Mouse (Mus musculus) testis, postnatal 10 days (tissue): ENCODE measurements around the gene Hbs1l.
A peak's percentile ranks its signal among the peaks of the same experiment; 100 is the strongest.

Source experiments
- DNase-seq: peaks from one replicate; pipeline ENCODE4 v3.0.0; 2021; ENCODE audit warnings: low spot score

Hbs1l gene

GRCm38 (mm10) chr10:21295759-21296621, at the start of gene Hbs1l:
Gene Hbs1l, plus strand, starts transcription at chr10:21295979.
- DNase-seq = peak; percentile 93

DNA sequence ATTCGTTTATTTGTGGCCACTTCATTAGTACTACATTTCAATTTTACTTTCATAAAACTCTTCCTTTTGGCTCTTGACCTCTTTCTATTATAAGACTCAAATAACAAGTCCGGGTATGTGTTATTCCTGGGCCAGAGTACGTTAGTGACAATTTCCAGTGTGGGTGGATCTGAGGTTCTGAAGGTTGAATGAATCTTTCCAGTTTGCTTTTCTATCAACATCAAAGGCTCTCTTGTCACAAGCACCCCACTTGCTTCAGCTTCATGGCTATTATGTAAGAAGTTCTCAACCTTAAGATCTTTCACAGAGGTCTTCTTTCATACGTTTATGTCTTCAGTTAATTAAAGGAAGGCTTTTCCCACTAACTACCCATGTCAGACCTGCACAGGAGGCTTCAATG, 47.2 kb upstream of the Hbs1l start:
- DNase-seq = no peak

DNA sequence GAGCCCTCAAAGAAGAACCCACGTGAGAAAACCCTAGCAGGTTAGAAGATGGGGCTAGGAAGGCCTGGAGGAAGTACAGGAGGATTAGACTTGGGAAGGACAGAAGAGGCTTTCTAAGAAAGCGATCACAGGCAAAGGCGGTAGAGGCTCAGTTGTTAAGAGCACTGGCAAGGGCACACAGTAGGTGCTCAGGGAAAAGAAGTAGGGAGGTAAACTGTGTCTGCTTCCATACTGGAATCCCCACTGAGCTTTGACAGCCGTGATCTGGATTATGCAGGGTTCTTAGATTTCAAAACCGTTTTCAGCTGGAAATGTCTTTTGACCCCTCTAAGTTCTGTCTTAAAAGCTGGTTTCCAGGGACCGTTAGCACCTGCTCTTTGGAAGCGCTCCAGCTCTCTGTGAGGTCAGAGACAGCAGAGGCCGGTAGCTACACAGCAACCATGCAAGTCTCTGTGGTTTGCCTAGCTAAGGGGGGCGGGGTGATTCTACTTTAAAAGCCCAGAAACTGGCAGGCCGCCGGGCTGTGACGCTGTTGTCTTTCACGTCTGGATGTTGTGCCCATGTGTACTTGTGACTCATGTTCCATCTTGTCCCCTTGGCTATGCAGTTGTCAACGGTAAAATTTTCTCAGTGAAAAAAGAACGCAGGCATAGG, 43.8 kb upstream of the Hbs1l start:
- DNase-seq = peak; percentile 39

DNA sequence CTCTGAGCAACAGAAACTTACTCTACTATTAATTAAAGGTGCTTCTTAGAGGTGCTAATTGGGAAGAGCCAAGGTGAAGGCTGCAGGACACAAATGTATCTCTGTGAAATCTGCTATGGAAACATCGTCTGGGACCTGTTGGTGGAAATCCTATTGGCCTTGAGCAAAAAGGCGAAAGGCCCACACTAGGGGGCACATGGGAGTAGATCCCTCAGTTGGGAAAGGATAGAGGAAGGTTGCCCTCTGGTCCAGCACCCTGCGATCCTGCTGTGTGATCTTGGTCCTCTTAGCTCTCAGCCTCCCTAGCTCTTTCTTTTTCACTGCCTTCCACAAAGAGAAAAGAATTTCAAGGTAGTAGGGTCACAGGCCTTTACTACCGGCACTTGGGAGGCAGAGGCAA, 43.0 kb upstream of the Hbs1l start:
- no peak for DNase-seq

GRCm38 (mm10) chr10:21254266-21255140, 41.3 kb upstream of the Hbs1l start:
- no peak for DNase-seq

DNA sequence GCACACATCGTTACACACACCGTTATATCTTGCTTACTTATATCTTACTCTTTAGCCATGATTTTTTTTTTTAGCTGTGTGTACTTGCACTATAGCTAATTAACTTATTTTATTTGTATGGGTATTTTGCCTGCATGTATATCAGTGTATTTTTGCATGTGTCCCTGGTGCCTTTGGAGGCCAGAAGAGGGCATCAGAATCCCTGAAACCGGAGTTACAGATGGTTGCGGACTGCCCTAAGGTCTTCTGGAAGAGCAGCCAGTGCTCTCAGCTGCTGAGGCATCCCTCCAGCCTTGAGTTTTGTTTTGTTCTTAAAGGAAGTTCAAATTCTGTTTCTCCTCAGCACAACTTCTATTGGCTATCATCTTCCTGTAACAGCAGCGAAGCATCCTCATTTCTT, 38.5 kb upstream of the Hbs1l start:
- no peak for DNase-seq

GRCm38 (mm10) chr10:21259649-21260048, 36.1 kb upstream of the Hbs1l start:
- DNase-seq = no peak

GRCm38 (mm10) chr10:21265188-21265587, 30.6 kb upstream of the Hbs1l start:
- DNase-seq = no peak

- no peak for DNase-seq
These were observed 28.3 kb upstream of the Hbs1l start for GRCm38 (mm10) chr10:21267452-21267851.

- no peak for DNase-seq
These were observed 26.9 kb upstream of the Hbs1l start for GRCm38 (mm10) chr10:21268786-21269410.

DNA sequence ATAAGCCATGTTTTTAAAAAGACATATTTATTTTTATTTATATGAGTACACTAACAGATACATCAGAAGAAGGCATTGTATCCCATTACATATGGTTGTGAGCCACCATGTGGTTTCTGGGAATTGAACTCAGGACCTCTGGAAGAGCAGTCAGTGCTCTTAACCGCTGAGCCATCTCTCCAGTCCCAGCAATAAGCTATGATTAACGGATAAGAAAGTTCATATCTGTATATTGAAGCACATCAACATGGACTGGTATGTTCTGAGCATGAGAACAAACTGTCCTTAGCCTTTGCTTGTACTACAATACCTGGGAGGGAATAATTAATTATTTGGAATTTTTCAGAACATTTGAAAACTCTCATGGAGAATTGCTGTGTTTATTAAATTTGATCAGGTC, 25.9 kb upstream of the Hbs1l start:
- no peak for DNase-seq

GRCm38 (mm10) chr10:21270905-21271304, 24.9 kb upstream of the Hbs1l start:
- DNase-seq = no peak

DNA sequence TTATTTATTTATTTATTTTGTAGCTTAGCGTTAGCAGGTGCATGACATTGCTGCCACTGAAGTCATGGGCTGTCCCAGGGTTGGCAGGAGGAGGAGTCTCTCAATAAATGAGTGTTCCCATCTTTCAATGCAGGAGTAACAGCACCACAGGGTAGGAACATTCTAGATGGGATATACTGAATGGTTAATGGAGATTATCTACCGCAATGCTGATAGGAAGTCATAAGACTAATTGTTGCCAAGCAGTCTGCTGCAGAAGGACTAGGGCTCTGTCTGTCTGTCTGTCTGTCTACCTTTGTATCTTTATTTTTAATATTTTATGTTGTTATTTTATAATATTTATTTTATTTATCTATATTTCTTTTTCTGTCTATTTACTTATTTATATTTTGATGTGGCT, 24.5 kb upstream of the Hbs1l start:
- no peak for DNase-seq

GRCm38 (mm10) chr10:21271785-21272184, 24.0 kb upstream of the Hbs1l start:
- no peak for DNase-seq

DNA sequence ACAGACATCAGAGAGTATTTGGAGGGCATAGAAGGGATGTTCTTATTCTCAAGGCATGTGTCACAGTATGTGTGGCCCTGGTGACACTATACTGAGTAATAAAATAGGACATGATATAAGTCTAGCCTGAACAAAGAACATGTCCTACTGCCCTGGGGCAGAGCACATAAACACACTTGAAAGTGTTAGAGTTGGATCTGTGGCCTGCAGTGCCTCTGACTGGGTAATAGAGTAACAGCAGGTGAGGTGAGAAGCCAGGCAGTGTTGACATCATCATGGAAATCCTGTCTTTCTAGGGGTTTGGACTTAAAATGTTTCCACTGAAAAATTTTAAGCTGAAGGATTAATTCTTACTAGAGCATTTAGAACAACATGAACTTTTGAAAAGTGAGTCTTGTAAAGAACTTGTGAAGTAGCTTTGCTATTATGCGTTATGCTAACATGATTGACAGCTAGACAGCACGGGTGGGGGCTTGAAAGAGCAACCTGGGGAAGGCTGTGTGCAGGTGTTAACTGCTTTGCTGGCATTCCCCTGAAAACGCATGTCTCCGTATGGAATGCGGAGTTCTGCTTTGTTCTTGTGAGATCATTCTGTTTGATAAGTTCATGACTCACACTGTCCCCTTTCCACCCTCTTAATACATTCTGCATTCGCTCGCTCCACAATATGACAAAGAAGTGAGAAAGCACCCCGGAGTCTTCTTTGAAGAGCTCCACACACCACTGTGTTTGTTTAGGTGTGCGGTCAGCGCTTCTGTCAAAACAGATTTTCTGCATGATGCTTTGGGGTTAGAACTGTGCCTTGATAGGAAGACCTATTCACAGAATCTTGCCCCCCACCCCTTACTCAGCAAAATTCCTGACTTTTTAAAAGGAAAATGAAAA, 8.3 kb upstream of the Hbs1l start:
- DNase-seq = no peak

GRCm38 (mm10) chr10:21291228-21291627, 4.6 kb upstream of the Hbs1l start:
- DNase-seq = no peak

DNA sequence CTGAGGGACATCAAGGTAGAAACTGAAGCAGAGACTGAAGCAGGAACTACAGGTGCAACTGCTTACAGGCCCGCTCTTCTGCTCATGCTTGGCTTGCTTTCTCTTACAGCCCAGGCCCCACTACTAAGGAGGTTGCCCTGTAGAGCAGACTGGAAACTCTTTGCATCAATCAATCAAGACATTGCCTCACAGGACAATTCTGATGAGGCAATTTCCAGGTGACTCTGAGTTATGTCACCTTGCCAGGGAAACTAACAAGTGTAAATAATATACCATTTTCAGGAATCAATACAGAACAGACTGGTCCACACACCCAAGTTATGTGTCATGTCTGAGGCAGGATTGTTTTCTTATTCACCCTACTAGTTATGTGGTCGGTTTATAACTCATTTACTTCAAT, 1.6 kb upstream of the Hbs1l start:
- DNase-seq = no peak

DNA sequence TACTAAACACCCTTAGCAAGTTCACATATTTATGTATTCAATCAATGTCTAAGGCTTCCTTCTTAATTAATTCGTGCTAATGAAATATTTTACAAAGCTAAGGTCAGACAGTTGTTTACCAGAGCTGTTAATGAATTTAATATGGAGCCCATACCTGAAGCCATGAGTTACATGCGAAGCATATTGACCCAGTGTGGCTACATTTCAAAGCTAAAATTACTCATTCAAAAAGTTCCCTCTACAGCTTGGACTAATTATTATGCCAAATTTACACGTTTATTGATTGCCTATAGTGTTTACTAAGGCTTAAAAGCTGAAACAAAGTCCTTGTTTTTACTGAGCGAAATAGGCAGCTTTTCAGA, 401 bp upstream of the Hbs1l start:
- no peak for DNase-seq

DNA sequence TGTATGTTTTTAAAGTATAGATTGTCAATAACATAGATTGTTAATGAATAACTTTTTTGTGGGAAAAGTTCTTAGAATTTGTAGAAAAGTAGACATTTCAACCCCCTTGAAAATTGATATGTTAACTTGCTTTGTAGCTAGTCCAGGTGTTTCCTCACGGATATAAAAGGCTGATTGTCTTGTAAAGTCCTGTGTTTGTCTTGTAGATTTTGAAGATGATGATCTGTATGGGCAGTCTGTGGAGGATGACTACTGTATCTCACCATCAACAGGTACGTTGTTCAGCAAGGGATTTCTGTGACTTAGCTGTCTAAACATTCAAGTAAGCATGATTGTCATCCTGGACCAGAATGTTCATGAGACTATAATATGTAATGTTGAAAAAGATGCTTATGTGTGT, 3.2 kb downstream of the Hbs1l start:
- DNase-seq = no peak

GRCm38 (mm10) chr10:21301822-21302221, 6.0 kb downstream of the Hbs1l start:
- DNase-seq = no peak
